Mouse (Mus musculus): ENCODE measurements around the gene Defb13.
"Not testable (repeated sequence)": the region's sequence is repeated elsewhere in the genome, so short reads cannot be mapped to it uniquely, and the experiment has no call there.

Defb13 gene

DNA sequence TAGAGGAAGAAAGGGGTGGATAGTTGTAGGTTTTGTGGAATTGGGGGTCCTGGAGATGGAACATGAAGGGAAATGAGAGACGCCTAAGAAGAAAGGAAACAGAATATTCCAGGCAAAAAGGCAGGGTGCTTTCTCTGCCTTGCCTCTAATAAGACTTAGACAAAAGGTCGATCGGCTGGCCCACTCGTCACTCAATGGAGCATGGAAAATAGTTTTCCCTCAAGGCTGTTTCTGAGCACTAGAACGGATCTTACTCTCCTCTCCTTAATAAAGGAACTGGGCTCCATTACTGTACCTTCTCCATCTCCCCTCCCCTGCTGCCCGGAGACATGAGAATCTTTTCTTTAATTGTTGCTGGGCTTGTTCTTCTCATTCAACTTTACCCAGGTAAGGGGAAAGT, at the start of gene Defb13:
Defb13 (plus strand) TSS at position 301 of the 400 bp plus-strand sequence.
- DNase-seq = no peak

DNA sequence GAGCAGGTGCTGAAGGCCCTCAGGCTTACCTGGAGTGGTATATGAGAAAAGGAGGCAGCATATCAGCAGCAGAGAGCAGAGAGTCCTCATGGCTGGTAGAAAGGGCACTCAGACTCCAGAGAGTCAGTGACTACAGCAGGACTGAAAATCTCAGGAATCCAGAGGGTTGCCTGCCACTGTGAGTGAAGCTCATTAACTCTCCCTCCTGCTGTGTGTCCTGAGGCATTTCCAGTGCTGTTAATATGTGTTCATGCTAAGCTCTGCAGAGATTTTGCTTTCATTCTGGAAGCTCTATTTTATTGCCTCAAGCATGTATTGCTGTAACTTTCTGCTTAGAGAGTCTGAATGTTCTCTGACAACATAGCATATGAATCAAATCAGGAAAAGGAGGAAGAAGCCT, 40.3 kb upstream of the Defb13 start, which contains the start of gene Defb11:
Defb11 (minus strand) TSS at position 123 of the 400 bp plus-strand sequence.
- not testable (repeated sequence) for DNase-seq

DNA sequence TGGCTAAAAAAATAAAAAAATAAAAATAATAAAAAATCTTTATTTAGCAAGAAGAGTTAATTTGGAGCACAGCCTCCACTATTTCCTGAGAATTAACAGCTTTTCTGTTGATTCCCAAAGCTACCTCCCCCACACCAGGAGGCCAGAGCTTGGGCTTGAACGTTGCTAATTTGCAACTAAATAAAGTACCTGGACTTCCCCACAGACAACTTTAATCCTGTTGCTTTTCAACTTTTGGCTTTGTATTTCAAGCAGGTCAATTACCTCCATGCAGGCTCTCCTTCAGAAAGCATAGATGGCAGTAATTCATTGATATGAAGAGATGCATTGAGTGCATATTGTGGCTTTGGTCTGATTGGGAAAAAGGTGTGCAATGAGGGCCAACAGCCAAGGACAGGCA, 34.6 kb upstream of the Defb13 start:
- DNase-seq = no peak

DNA sequence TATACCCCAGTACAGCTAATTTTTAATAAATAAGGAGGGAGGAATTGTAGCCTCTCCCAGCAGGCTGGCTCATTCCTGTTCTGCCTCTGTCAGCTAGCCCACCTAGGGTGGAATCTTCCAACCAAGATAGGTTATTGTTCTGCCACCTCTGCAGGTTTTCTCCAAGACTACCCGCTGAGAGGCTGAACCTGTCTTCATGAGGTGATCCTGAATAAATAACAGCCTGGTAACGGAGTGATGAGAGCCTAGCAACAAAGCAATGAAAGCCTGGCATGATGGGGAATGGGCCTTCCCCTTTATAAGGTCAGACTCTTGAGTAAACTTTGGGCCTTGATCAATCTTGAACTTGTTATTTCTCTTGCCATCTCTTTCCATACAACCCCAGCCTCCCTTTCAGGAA, 34.0 kb upstream of the Defb13 start:
- DNase-seq = no peak

DNA sequence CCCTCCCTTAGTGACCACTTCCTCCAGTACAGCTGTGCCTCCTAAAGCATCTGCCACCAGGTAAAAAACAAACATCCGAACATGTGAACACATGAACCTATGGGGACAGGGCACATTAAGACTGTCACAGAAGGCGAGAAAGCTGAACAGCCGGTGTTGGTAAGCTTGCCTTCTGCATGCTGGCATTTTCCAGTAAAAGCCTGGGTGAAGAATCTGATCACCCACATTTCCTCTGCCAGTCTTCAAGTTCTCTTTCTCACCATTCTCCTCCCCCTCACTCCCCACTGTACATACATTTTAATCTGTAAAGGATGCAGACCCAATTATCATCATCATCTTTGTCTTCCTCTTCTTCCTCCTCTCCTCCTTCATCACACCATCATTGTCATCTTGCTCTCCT, 30.9 kb upstream of the Defb13 start:
- DNase-seq = no peak

DNA sequence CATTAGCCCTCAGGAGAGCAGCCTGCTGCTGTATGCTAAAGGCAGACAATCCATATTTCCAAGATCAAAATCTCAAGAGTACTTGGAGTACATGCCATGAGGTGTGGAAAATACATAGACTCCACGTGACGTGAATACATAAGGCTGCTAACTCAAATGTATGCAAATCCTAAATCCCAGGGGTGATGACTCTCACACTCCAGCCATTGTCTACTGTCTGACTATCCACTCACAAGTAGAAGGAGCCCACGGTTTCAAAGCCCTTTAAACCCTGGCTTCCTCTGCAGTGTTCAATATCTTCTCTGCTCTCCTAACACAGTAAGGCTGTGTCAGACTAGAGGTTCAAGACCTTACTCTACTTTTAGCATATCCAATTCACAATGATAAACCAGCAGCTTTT, 15.8 kb upstream of the Defb13 start:
- not testable (repeated sequence) for DNase-seq

DNA sequence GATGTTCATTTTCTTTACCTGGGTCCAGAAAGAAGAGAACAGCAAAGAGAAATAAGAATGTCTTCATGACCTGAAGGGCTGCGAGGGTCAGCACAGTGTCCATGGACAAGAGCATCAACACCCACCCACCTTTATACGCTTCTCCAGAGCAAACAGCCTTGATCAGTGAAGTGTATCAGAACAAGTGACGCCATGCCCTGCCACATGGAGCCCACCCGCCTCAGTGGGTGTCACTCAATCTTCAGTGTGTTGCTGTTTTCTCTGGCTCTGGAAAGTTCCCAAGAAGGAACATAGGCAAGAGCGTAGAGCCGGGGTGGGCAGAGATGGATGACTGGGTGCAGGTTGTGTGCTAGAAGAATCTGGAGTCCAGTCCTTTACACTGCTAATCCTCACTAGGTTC, 14.0 kb upstream of the Defb13 start, which contains the start of gene Defb15:
Defb15 (minus strand) TSS at position 101 of the 400 bp plus-strand sequence.
- DNase-seq = no peak

DNA sequence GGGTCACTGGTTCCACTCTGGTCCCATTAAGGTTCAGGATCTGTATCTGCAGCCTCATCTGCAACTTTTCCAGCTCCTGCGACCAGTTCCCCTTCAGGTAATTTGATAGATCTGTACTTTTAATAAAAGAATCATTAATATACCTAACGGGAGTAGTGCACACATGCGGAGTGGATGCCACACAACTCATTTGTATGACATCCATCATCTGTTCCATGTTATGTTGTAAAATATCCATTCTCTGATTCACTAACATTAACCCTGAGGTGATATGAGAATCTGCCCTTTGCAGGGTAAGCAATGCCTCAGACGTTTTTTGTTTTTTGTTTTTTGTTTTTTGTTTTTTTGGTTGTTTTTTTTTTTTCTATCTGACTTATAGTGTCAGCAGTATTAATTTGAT, 8.5 kb upstream of the Defb13 start, which contains the start of gene Defb35:
Defb35 (plus strand) TSS at position 301 of the 400 bp plus-strand sequence.
- DNase-seq = not testable (repeated sequence)

DNA sequence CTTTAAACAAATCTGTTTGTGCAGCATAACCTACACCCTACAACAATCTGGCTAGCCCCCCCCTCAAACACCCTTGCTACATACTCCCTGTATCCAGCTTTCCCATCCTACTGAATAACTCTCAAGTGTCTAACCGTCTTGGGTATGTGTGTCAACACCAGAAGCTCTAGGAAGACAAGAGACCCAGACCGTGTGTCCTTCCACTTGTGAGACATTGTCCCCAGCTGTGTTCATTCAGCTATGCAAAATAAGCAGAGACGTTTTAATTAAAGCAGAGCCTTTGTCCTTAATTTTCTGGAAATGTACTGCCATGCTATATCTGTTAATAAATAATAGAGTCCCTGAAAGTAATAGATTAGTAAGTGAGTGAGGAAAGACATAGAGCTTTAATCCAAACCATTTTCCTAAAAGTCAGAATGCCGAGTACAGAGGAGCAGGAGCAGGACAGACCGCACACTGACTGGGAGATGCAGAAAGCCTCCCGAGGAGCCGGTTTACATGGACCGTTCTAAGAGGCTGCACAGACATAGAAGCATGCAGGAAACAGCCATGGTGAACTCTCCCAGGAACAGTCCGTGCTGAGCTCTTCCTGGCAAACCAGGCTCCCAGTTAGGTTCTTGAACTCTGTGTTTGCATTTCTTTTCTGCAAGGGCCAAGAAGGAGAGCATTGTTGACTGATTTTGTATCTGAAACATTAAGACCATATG, 902 bp downstream of the Defb13 start:
- DNase-seq = peak; percentile 63

DNA sequence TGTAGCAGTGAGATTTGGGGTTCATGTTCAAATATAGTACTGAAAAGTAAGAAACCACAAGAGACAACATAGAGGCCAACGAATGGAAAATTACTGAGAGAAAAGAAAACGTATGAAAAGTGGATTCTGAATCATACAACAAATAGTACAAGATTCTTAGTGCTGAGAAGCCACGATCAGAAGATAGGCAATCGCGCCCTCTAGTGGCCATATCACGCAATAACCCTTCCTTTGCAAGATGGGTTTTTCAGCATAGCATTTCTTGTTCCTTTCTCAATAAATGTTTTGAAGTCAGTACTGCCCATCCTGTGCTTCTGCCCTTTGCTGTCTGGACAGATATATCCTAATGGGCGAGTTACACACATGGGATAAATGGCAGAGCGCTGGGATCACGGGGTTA, 8.8 kb downstream of the Defb13 start:
- peak; percentile 15 for DNase-seq

DNA sequence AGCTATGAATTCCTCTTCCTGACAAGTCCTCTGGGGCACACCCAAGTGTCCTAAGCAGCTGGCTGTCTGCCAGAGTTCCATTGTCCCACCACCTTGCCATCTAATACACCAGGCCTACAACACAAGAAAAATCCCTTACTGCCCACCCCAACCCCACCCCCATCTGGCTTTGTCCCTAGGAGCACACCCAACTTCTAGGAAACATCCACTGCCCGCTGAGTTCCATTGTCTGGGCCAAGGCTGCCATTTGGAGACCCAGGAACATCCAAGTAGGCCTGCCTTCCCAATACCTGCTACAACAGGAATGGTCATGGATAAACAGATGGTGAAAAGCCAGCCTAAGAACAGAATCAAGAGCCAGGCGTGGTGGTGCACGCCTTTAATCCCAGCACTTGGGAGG, 9.8 kb downstream of the Defb13 start:
- DNase-seq = peak; percentile 69

DNA sequence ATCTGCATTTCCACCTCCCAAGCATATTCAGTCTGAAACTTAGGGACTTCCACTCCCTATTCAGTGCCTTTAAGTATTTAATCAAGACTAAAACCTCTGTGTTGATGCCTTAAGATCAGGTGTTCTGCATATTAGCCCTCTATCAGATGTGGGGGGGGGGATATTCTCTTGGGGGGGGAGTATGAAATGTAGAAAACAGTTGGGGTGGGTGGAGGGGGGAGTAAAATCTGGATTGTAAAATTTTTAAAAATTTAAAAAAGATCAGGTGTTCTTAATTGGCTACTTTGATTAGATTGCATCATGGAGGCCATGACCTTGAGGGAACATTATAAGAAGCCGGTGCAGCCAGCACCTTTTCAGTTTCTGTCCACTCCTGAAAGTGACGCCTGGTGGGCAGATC, 11.9 kb downstream of the Defb13 start, which contains the start of gene Fam90a1a:
Fam90a1a (plus strand) TSS at position 301 of the 400 bp plus-strand sequence.
- DNase-seq = peak; percentile 42

DNA sequence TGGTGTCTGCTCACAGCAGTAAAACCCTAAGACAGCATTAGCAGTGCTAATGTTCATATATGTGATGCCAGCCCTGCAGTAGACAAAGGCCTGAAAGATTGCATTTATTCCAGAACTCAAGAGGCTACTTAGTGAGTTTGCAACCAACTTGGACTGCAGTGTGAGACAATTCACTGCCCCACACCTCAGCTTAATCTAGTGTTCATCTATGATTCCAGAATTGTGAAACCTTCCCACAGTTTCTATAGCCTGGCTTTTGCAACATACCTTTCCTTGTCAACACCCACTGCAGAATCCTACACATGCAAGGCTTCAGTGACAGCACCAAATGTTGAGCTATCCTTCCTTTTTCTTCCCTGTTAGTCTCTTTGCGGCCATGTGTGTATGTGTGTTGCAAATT, 20.1 kb downstream of the Defb13 start:
- peak; percentile 13 for DNase-seq

DNA sequence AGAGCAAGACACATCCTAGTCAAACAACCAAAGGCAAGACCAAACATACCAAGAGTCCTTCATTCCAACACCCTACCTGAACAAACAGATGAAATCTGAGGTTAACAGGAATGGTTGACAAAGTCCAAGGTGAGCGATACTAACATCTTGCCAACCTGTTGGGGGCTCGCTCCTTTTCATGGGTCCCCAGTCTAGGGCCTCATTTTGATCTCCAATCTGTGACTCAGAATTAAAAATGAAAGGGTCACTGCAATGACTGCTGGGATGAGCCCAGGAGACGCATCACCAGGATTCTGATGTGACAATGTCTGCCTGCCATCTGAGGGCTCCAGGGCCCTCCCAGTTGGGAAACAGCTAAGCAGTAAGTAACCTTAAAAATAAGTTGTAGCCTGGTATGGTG, 22.9 kb downstream of the Defb13 start, which contains the start of gene Ccdc70:
Ccdc70 (plus strand) TSS at position 301 of the 400 bp plus-strand sequence.
- peak; percentile 71 for DNase-seq

DNA sequence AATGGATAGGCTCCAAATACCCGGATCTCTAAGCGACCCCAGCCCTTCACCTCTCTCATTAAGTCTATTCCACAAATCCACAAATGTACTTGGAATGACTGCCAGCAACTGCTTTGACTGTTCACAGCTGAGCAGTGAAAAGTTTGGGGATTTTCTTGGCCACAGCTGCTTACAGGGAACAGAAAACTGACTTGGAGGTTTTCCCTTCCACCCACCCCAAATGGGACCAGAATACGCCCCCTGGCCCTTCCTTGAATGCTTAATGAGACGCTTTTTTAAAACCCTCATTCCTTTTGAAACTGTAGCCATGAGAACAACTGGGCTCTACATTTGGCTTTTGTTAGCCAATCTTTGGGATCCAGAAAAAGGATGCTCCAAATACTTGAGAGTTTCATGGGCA, 31.6 kb downstream of the Defb13 start:
- no peak for DNase-seq

DNA sequence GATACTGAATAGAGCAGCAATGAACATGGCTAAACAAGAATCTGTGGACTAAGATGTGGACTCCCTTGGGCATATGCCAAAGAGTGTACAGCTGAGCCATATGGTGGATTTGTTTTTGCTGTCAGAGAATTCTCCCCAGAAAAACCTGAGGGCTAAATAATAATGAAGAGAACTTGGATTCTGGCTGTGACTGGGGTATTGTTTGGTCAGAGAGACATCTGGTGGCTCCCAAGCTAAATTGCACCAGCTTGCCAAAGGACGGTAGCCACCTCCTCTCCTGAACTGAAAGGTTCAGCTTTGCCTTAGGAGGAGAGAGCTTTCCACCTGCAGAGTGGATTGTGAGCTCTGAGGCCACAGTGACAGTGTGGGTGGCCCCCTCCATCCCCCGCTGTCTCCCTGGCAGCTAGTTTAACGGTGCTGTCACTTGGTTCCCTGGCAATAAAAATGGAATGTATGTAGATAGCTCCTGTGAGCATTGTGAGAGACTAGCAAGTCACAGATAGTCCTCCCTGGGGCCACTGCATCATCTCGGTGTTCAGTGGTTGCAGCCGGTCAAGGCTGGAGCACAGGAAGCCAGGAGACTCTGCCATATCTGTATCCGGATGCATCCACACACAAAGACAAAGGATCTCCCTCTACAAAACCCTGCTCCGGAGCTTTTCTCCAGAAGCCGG, 35.2 kb downstream of the Defb13 start:
- no peak for DNase-seq

DNA sequence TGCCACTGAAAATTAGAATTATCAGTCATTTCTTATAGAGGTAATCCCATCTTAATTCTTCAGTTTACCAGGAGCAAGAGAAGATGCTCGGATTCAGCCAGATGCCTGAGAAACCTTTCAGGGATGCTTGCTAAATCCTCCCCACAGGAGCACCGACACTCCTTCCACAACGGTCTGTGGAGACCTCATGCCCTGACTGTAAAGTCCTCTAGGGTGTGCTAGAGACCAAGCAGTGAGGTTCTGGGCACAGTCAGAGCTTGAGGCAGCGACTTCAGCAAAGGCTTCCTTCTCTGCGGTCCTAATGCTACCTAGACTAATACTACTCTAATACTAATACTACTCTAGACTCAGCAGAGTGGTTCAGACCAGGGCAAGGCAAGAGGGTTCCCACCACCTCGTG, 45.6 kb downstream of the Defb13 start:
- DNase-seq = peak; percentile 76

DNA sequence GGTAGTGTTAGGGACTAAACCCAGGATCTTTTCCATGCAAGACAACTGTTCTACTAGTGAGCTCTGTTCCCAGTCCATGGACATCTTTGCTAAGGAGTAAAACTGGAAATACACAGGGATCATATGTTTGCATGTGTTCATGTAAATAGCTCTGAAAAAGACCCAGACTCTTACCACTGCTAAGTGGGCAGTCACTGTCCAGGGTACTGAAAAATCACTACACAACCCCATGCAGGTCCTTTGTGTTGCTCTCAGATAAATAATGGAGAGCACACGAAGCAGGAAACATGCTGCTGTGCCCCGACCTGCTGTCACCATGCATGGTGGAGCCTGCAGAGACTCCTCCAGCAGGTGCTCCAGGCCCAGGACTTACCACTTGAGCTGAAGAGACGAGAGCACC, 48.6 kb downstream of the Defb13 start:
- no peak for DNase-seq
